Mouse (Mus musculus): ENCODE results near the gene Fbf1. TPM values are rescaled to one million over a fixed set of nuclear protein-coding genes. Genes with fewer than 3 reads are reported as not detected.

The Fbf1 gene
- polyA plus RNA-seq, 1 experiment from 2014 or later, result 30.1 TPM

DNA sequence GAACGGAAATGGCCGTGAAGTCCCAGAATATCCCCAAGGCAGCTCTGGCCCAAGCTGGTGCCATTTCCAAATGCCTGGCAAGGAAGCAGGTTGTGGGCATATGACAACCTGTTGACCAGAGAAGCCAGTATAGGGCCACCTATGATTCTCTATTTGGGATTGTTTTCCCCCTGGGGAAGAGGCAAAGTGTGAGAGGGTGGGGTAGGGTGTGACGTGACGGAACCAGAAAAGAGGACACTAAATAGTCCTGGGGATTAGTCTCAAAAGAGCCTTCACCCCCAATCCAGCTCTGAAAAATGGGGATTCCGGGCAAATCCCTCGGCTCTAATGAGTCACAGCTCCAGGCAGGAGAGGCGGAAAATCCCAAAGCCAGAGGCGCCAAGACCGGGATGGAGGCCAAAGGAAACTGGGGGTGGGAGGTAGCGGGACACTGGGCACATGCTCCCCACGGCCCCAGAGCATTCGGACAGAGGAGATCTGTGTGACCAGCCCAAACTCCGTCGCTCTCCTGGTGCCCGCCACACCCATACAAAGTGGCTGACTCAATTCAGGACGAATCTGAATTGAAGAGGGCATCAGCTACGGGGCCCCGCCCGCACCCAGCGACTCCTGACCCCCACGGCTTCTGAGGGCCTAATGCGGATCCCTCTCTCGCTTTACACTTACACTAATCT is 59.4 kb downstream of the Fbf1 start:
- Histone ChIP-seq H3K36me3 (ENCODE audit: control insufficient read depth, insufficient read depth, low read length) (no peaks in the 10 kb centered on the region), H3K4me2 (no peak overlapping the region), H3K9me3 (ENCODE audit: control insufficient read depth, low read length) (no peaks in the 10 kb centered on the region), H3K9ac (ENCODE audit: low read length) (no peak overlapping the region), H3K4me1 (ENCODE audit: control insufficient read depth, insufficient read depth, low read length) (peaks cover 31% of the 10 kb centered on the region), H3K27me3 (ENCODE audit: control insufficient read depth, insufficient read depth, low read length) (peaks cover 56% of the 10 kb centered on the region), H3K27ac (ENCODE audit: low read depth, low read length) (no peak overlapping the region), H3K4me3 (ENCODE audit: low read depth, low read length) (no peak overlapping the region)
- DNase-seq (ENCODE audit: low spot score, missing footprints) (peak; percentile 92), ATAC-seq (ENCODE audit: low FRiP score) (no peak)
- WGBS, result 4% methylated on average over 23 of the region's 23 CpGs

- WGBS, result 6% methylated on average over 19 of the region's 19 CpGs
- Histone ChIP-seq H3K4me1 (ENCODE audit: control insufficient read depth, insufficient read depth, low read length) (peaks cover 33% of the 10 kb centered on the region), H3K9me3 (ENCODE audit: control insufficient read depth, low read length) (no peaks in the 10 kb centered on the region), H3K27ac (ENCODE audit: low read depth, low read length) (no peak overlapping the region), H3K36me3 (ENCODE audit: control insufficient read depth, insufficient read depth, low read length) (no peaks in the 10 kb centered on the region), H3K4me2 (no peak overlapping the region), H3K4me3 (ENCODE audit: low read depth, low read length) (no peak overlapping the region), H3K9ac (ENCODE audit: low read length) (no peak overlapping the region), H3K27me3 (ENCODE audit: control insufficient read depth, insufficient read depth, low read length) (peaks cover 56% of the 10 kb centered on the region)
- DNase-seq (ENCODE audit: low spot score, missing footprints) (peak; percentile 90), ATAC-seq (ENCODE audit: low FRiP score) (no peak)
These were observed 60.1 kb downstream of the Fbf1 start for GRCm38 (mm10) chr11:116107777-116108285.

DNA sequence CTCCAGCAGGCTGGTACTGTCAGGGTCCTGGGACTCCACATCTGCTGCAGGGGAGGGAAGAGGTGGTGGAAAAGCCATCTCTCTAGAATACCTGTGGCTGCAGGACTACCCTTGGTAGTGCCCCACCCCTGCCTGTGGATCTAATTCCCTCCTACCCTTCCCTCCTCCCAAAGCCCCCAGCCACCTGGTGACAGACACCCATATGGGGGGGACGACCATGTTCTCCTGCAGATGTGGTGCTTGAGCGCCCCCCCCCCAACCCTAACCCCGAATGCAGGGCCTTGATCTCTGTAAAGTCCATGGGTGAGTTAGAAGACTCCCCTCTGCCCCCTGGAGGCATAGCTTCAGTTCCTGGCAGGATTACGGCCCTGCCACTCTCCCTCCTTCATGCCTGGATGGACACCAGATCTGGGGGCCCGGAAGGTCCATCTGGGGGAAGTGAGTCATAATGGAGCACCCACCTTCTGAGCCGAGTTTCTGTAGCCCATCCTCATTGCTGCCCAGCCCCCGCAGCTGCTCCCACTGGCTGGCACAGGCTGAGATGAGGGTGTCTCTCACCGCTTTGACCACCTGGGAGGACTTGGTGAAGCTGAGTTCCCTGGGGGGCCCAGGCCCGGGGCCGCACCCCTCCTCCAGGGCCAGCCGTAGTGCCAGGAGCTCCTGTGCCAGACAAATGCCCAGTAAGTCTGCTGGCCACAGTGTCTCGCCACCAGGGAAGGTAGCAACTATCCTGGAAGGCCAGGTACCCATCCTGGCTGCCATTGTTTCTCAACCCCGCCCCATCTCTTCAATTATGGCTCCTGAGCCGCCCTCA is 60.8 kb downstream of the Fbf1 start:
- Histone ChIP-seq H3K36me3 (ENCODE audit: control insufficient read depth, insufficient read depth, low read length) (no peaks in the 10 kb centered on the region), H3K27me3 (ENCODE audit: control insufficient read depth, insufficient read depth, low read length) (peaks cover 56% of the 10 kb centered on the region), H3K4me1 (ENCODE audit: control insufficient read depth, insufficient read depth, low read length) (peaks cover 34% of the 10 kb centered on the region), H3K27ac (ENCODE audit: low read depth, low read length) (no peak overlapping the region), H3K4me3 (ENCODE audit: low read depth, low read length) (no peak overlapping the region), H3K4me2 (no peak overlapping the region), H3K9ac (ENCODE audit: low read length) (no peak overlapping the region), H3K9me3 (ENCODE audit: control insufficient read depth, low read length) (no peaks in the 10 kb centered on the region)
- DNase-seq (ENCODE audit: low spot score, missing footprints) (peak; percentile 89), ATAC-seq (ENCODE audit: low FRiP score) (no peak)
- WGBS, result 18% methylated on average over 14 of the region's 14 CpGs

- Histone ChIP-seq H3K9ac (ENCODE audit: low read length) (peak overlapping the region; percentile 9; the same call in 1 of the 2 replicates), H3K9me3 (ENCODE audit: control insufficient read depth, low read length) (no peaks in the 10 kb centered on the region), H3K36me3 (ENCODE audit: control insufficient read depth, insufficient read depth, low read length) (no peaks in the 10 kb centered on the region), H3K27ac (ENCODE audit: low read depth, low read length) (no peak overlapping the region), H3K4me2 (peak overlapping the region; percentile 30), H3K4me1 (ENCODE audit: control insufficient read depth, insufficient read depth, low read length) (peaks cover 38% of the 10 kb centered on the region), H3K27me3 (ENCODE audit: control insufficient read depth, insufficient read depth, low read length) (peaks cover 52% of the 10 kb centered on the region), H3K4me3 (ENCODE audit: low read depth, low read length) (no peak overlapping the region; the same call in 1 of the 2 replicates)
- 18% methylated on average over 32 of the region's 32 CpGs for WGBS
- DNase-seq (ENCODE audit: low spot score, missing footprints), result peak; percentile 91
- ATAC-seq (ENCODE audit: low FRiP score), result peak; percentile 33
These were observed 61.6 kb downstream of the Fbf1 start for GRCm38 (mm10) chr11:116106154-116106962.

GRCm38 (mm10) chr11:116105065-116105464 is 62.9 kb downstream of the Fbf1 start:
- DNase-seq (ENCODE audit: low spot score, missing footprints) (no peak), ATAC-seq (ENCODE audit: low FRiP score) (no peak)
- Histone ChIP-seq H3K4me2 (no peak overlapping the region), H3K9me3 (ENCODE audit: control insufficient read depth, low read length) (no peaks in the 10 kb centered on the region), H3K36me3 (ENCODE audit: control insufficient read depth, insufficient read depth, low read length) (no peaks in the 10 kb centered on the region), H3K27ac (ENCODE audit: low read depth, low read length) (no peak overlapping the region), H3K9ac (ENCODE audit: low read length) (no peak overlapping the region), H3K4me3 (ENCODE audit: low read depth, low read length) (no peak overlapping the region), H3K27me3 (ENCODE audit: control insufficient read depth, insufficient read depth, low read length) (peaks cover 43% of the 10 kb centered on the region), H3K4me1 (ENCODE audit: control insufficient read depth, insufficient read depth, low read length) (peaks cover 38% of the 10 kb centered on the region)
- WGBS, result 92% methylated on average over 2 of the region's 2 CpGs

DNA sequence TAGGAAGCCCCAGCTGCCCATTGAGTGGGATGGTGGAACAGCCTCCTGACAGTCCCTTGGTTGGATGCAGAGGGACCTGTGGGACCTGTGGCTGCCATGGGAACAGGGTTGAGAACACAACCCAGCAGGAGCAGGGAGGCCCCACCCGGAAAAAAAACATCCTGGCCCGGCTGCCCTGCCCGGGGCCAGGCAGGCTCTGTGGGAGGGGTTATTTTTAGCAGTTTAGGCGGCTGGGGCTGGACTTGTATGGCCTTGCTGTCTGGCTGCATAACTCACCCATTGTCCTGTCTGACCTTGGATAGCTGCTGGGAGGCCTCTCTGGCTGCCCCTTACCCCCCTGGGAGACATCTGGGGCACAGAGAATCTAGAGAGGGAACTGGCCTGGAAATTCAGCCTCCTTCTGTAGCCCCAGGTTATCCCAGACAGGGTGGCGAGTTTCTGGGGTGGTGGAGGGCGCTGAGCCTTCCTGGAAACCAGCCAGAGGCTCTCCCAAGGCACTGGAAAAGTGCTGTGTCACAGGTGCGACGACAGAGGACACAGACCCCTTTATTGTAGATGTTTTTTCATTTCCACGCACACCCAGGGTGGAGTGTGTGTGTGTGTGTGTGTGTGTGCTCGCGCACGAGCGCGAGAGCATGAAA is 63.8 kb downstream of the Fbf1 start:
- DNase-seq (ENCODE audit: low spot score, missing footprints) (no peak), ATAC-seq (ENCODE audit: low FRiP score) (no peak)
- peak overlapping the region; percentile 30 for H3K9ac ChIP-seq (ENCODE audit: low read length)
- no peak overlapping the region for H3K4me3 ChIP-seq (ENCODE audit: low read depth, low read length)
- no peaks in the 10 kb centered on the region for H3K36me3 ChIP-seq (ENCODE audit: control insufficient read depth, insufficient read depth, low read length)
- peaks cover 31% of the 10 kb centered on the region for H3K4me1 ChIP-seq (ENCODE audit: control insufficient read depth, insufficient read depth, low read length)
- no peak overlapping the region for H3K4me2 ChIP-seq
- H3K9me3 ChIP-seq (ENCODE audit: control insufficient read depth, low read length), result no peaks in the 10 kb centered on the region
- H3K27me3 ChIP-seq (ENCODE audit: control insufficient read depth, insufficient read depth, low read length), result peaks cover 34% of the 10 kb centered on the region
- WGBS, result 56% methylated on average over 14 of the region's 14 CpGs
- no peak overlapping the region for H3K27ac ChIP-seq (ENCODE audit: low read depth, low read length)

DNA sequence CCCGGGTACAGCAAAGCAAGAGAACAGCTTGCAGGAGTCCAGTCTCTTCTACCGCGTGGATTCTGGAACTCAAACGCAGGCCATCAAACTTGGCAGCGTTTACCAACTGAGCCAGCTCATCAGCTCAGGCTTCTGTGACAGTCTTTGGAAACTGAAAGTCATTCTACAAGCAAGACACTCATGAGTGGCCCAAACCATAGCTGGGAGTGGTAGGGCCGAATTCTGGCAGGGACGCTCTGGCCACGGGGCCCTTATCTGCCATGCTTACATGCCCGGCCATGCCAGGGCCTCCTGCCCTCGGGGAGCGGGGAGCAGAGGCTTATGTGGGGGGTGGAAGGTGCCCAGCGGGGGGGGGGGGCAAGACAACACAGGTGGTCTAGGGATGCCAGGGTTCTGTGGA is 64.4 kb downstream of the Fbf1 start:
- Histone ChIP-seq H3K27me3 (ENCODE audit: control insufficient read depth, insufficient read depth, low read length) (peaks cover 28% of the 10 kb centered on the region), H3K4me1 (ENCODE audit: control insufficient read depth, insufficient read depth, low read length) (peaks cover 31% of the 10 kb centered on the region), H3K4me2 (no peak overlapping the region), H3K9me3 (ENCODE audit: control insufficient read depth, low read length) (no peaks in the 10 kb centered on the region), H3K4me3 (ENCODE audit: low read depth, low read length) (no peak overlapping the region), H3K36me3 (ENCODE audit: control insufficient read depth, insufficient read depth, low read length) (no peaks in the 10 kb centered on the region), H3K9ac (ENCODE audit: low read length) (no peak overlapping the region), H3K27ac (ENCODE audit: low read depth, low read length) (no peak overlapping the region)
- DNase-seq (ENCODE audit: low spot score, missing footprints) (no peak), ATAC-seq (ENCODE audit: low FRiP score) (no peak)
- WGBS, result 77% methylated on average over 12 of the region's 12 CpGs

GRCm38 (mm10) chr11:116102472-116102871 is 65.5 kb downstream of the Fbf1 start:
- H3K4me1 ChIP-seq (ENCODE audit: control insufficient read depth, insufficient read depth, low read length), result peaks cover 31% of the 10 kb centered on the region
- peak overlapping the region; percentile 32 for H3K27ac ChIP-seq (ENCODE audit: low read depth, low read length)
- DNase-seq (ENCODE audit: low spot score, missing footprints) (no peak), ATAC-seq (ENCODE audit: low FRiP score) (no peak)
- H3K9ac ChIP-seq (ENCODE audit: low read length), result no peak overlapping the region; the same call in 1 of the 2 replicates
- WGBS, result 66% methylated on average over 3 of the region's 4 CpGs
- H3K9me3 ChIP-seq (ENCODE audit: control insufficient read depth, low read length), result no peaks in the 10 kb centered on the region
- no peaks in the 10 kb centered on the region for H3K36me3 ChIP-seq (ENCODE audit: control insufficient read depth, insufficient read depth, low read length)
- no peak overlapping the region for H3K4me2 ChIP-seq
- no peak overlapping the region for H3K4me3 ChIP-seq (ENCODE audit: low read depth, low read length)
- peaks cover 17% of the 10 kb centered on the region for H3K27me3 ChIP-seq (ENCODE audit: control insufficient read depth, insufficient read depth, low read length)
